Mouse (Mus musculus): ENCODE data around the gene Olfr1420. TPM values are rescaled to one million over a fixed set of nuclear protein-coding genes. Genes with fewer than 3 reads are reported as not detected.
"Not testable (repeated sequence)": the region's sequence is repeated elsewhere in the genome, so short reads cannot be mapped to it uniquely, and the experiment has no call there.

The Olfr1420 gene
- polyA plus RNA-seq, 1 experiment from 2014 or later, result 0.06 TPM

GRCm38 (mm10) chr19:11928025-11928748 is 41.8 kb downstream of the Olfr1420 start:
- Histone ChIP-seq H3K9me3 (replicated peaks; ENCODE audit: control insufficient read depth, low read length) (no peaks in the 10 kb centered on the region), H3K4me2 (ENCODE audit: low read depth, low read length) (no peak overlapping the region), H3K36me3 (ENCODE audit: control insufficient read depth, insufficient read depth, low read length) (peaks cover 19% of the 10 kb centered on the region), H3K27me3 (ENCODE audit: control insufficient read depth, insufficient read depth, low read length) (no peaks in the 10 kb centered on the region), H3K4me3 (replicated peaks; ENCODE audit: low read length) (no peak overlapping the region), H3K4me1 (ENCODE audit: control insufficient read depth, insufficient read depth, low read length) (no peaks in the 10 kb centered on the region), H3K9ac (ENCODE audit: low read length) (no peak overlapping the region), H3K27ac (ENCODE audit: low read length) (no peak overlapping the region)
- 86% methylated on average over 4 of the region's 4 CpGs for WGBS
- no peak for ATAC-seq (ENCODE audit: insufficient read depth, low FRiP score)

- H3K4me3 ChIP-seq (replicated peaks; ENCODE audit: low read length); H3K27me3 ChIP-seq (ENCODE audit: control insufficient read depth, insufficient read depth, low read length); H3K4me1 ChIP-seq (ENCODE audit: control insufficient read depth, insufficient read depth, low read length); H3K4me2 ChIP-seq (ENCODE audit: low read depth, low read length); ATAC-seq (ENCODE audit: insufficient read depth, low FRiP score); H3K9ac ChIP-seq (ENCODE audit: low read length); H3K9me3 ChIP-seq (replicated peaks; ENCODE audit: control insufficient read depth, low read length); H3K27ac ChIP-seq (ENCODE audit: low read length): not testable (repeated sequence)
- H3K36me3 ChIP-seq (ENCODE audit: control insufficient read depth, insufficient read depth, low read length), result peaks cover 18% of the 10 kb centered on the region
- 91% methylated on average over 9 of the region's 9 CpGs for WGBS
Measured at GRCm38 (mm10) chr19:11946460-11946859, 60.1 kb downstream of the Olfr1420 start.

Small RNA genes lying within 50 kb of the gene (microRNA-seq; reads per million reads assigned to microRNA genes)
- 6.0 reads per million, percentile 27 among the genes with 10 or more reads in this experiment for gene Mir6994

Other genes with a start within 250 kb of the Olfr1420 start
- gene Ms4a3, start 245.7 kb upstream of the Olfr1420 start, polyA plus RNA-seq (2015; fragmentation: Nextera tagmentation; extraction: Ambion mirVana), result 1.4 and 1.6 TPM in 2 replicates
- gene Oosp2, start 226.0 kb upstream of the Olfr1420 start, polyA plus RNA-seq (2015; fragmentation: Nextera tagmentation; extraction: Ambion mirVana), result not detected in 2 replicates
- gene Oosp1, start 195.4 kb upstream of the Olfr1420 start, polyA plus RNA-seq (2015; fragmentation: Nextera tagmentation; extraction: Ambion mirVana), result not detected in 2 replicates
- not detected in 2 replicates for gene Oosp3, start 189.5 kb upstream of the Olfr1420 start, polyA plus RNA-seq (2015; fragmentation: Nextera tagmentation; extraction: Ambion mirVana)
- 9.9 and 15.4 TPM in 2 replicates for gene Gif, start 139.0 kb upstream of the Olfr1420 start, polyA plus RNA-seq (2015; fragmentation: Nextera tagmentation; extraction: Ambion mirVana)
- gene Mrpl16, start 116.2 kb upstream of the Olfr1420 start, polyA plus RNA-seq (2015; fragmentation: Nextera tagmentation; extraction: Ambion mirVana), result 51.7 and 53.0 TPM in 2 replicates
- 20.2 and 22.7 TPM in 2 replicates for gene Stx3, start 67.2 kb upstream of the Olfr1420 start, polyA plus RNA-seq (2015; fragmentation: Nextera tagmentation; extraction: Ambion mirVana)
- 0.13 TPM in 1 of 2 replicates, not detected in the other for gene Olfr1417, start 47.3 kb upstream of the Olfr1420 start, polyA plus RNA-seq (2015; fragmentation: Nextera tagmentation; extraction: Ambion mirVana)
- not detected in 2 replicates for gene Olfr1418, start 25.5 kb upstream of the Olfr1420 start, polyA plus RNA-seq (2015; fragmentation: Nextera tagmentation; extraction: Ambion mirVana)
- not detected in 2 replicates for gene Olfr1419, start 11.5 kb upstream of the Olfr1420 start, polyA plus RNA-seq (2015; fragmentation: Nextera tagmentation; extraction: Ambion mirVana)
- 16.6 and 16.9 TPM in 2 replicates for gene Patl1, start 25.8 kb downstream of the Olfr1420 start, polyA plus RNA-seq (2015; fragmentation: Nextera tagmentation; extraction: Ambion mirVana)
- gene Osbp, start 79.4 kb downstream of the Olfr1420 start, polyA plus RNA-seq (2015; fragmentation: Nextera tagmentation; extraction: Ambion mirVana), result 4.1 and 4.6 TPM in 2 replicates
- 0.03 TPM in 1 of 2 replicates, not detected in the other for gene Olfr1423, start 154.8 kb downstream of the Olfr1420 start, polyA plus RNA-seq (2015; fragmentation: Nextera tagmentation; extraction: Ambion mirVana)
- not detected in 2 replicates for gene Olfr1424, start 176.1 kb downstream of the Olfr1420 start, polyA plus RNA-seq (2015; fragmentation: Nextera tagmentation; extraction: Ambion mirVana)
- not detected in 2 replicates for gene Olfr1425, start 191.2 kb downstream of the Olfr1420 start, polyA plus RNA-seq (2015; fragmentation: Nextera tagmentation; extraction: Ambion mirVana)
- not detected in 2 replicates for gene Olfr1426, start 205.4 kb downstream of the Olfr1420 start, polyA plus RNA-seq (2015; fragmentation: Nextera tagmentation; extraction: Ambion mirVana)
- not detected in 2 replicates for gene Olfr1427, start 216.8 kb downstream of the Olfr1420 start, polyA plus RNA-seq (2015; fragmentation: Nextera tagmentation; extraction: Ambion mirVana)
- gene Olfr1428, start 229.3 kb downstream of the Olfr1420 start, polyA plus RNA-seq (2015; fragmentation: Nextera tagmentation; extraction: Ambion mirVana), result not detected in 2 replicates
- gene Olfr76, start 236.6 kb downstream of the Olfr1420 start, polyA plus RNA-seq (2015; fragmentation: Nextera tagmentation; extraction: Ambion mirVana), result 0.04 TPM in 1 of 2 replicates, not detected in the other

All from stomach, embryonic 16.5 days (tissue).